Mouse (Mus musculus) intestine, embryonic 14.5 days (tissue): ENCODE data around the gene Pgs1. TPM values are rescaled to one million over a fixed set of nuclear protein-coding genes. Genes with fewer than 3 reads are reported as not detected.

Experiments used
- microRNA-seq: library from miRNA; unstranded; fragments of <30 nt; microRNA quantifications from one replicate; pipeline ENCODE4, GENCODE M21; 2016
- polyA plus RNA-seq: library from polyadenylated mRNA; unstranded; fragments of >200 nt; fragmentation: Nextera tagmentation; extraction: Ambion mirVana; gene quantifications from 2 replicates; pipeline ENCODE4 v1.2.1, GENCODE M21; 2014

Gene Pgs1
- polyA plus RNA-seq, 1 experiment from 2014 or later, result 31.6 TPM

Small RNA genes lying within 50 kb of the gene (microRNA-seq; reads per million reads assigned to microRNA genes)
- not detected for gene Mir6933

Other genes starting within 250 kb of the Pgs1 start
- gene Tmc8, start 204.2 kb upstream of the Pgs1 start, polyA plus RNA-seq, result 3.8 and 5.2 TPM in 2 replicates
- gene Tmc6, start 204.1 kb upstream of the Pgs1 start, polyA plus RNA-seq, result 20.7 and 26.1 TPM in 2 replicates
- gene 6030468B19Rik, start 188.6 kb upstream of the Pgs1 start, polyA plus RNA-seq, result 0.28 TPM in 2 replicates
- gene Gm20708, start 176.6 kb upstream of the Pgs1 start, polyA plus RNA-seq, result 0.83 TPM in 1 of 2 replicates, not detected in the other
- 145 TPM in 2 replicates for gene Syngr2, start 176.6 kb upstream of the Pgs1 start, polyA plus RNA-seq
- gene Afmid, start 160.4 kb upstream of the Pgs1 start, polyA plus RNA-seq, result 6.6 and 7.0 TPM in 2 replicates
- gene Tk1, start 160.2 kb upstream of the Pgs1 start, polyA plus RNA-seq, result 159 and 163 TPM in 2 replicates
- 337 and 340 TPM in 2 replicates for gene Birc5, start 137.0 kb upstream of the Pgs1 start, polyA plus RNA-seq
- not detected in 2 replicates for gene Tmem235, start 125.5 kb upstream of the Pgs1 start, polyA plus RNA-seq
- gene Tha1, start 112.8 kb upstream of the Pgs1 start, polyA plus RNA-seq, result 4.5 and 5.1 TPM in 2 replicates
- gene Socs3, start 16.2 kb upstream of the Pgs1 start, polyA plus RNA-seq, result 8.1 and 8.7 TPM in 2 replicates
- gene Dnah17, start 144.3 kb downstream of the Pgs1 start, polyA plus RNA-seq, result 0.14 and 0.26 TPM in 2 replicates